Mouse (Mus musculus): ENCODE data around the gene Ablim1.

DNA sequence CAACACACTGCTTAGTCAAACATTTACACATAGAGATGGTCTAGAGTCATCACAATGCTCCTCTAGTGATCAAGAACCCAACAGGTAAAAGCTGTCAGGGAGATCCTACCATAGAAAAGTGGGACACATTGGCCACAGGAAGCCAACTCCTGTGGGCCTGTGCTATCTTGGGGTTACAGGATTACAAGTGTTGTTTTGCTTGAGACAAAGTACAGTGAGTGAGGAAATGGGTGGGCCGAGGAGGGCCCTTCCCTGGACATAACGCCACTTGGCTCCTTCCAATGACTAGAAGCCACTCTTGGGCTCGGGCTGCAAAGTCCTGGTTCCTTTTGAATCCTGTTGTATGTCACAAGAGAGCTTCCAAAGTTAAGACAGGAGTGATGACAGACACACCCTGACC is 129.7 kb downstream of the Ablim1 start:
- no peak for TF ChIP-seq CTCF (IDR thresholded peaks at IDR 0.05; ENCODE audit: low read depth, low read length)
- TF ChIP-seq EP300 (IDR thresholded peaks at IDR 0.05; ENCODE audit: insufficient read depth, low read depth, low read length), result no peak
- no peak for TF ChIP-seq POLR2A (IDR thresholded peaks at IDR 0.05; ENCODE audit: insufficient read depth, low read length)
